Mouse (Mus musculus) myocyte (in vitro differentiated cells): ENCODE results near the gene Grm1.

ENCODE experiments used
- E2F4 ChIP-seq: IDR thresholded peaks from one replicate; pipeline ENCODE4 v1.6.1; 2011; ENCODE audit warnings: mild to moderate bottlenecking, control low read depth, moderate library complexity; ENCODE audit not compliant: insufficient read depth
- POLR2A ChIP-seq: IDR thresholded peaks from one replicate; pipeline ENCODE4 v1.6.1; 2011; ENCODE audit warnings: low read depth, mild to moderate bottlenecking, control low read depth, moderate library complexity; ENCODE audit not compliant: insufficient read length
- USF1 ChIP-seq: IDR thresholded peaks from one replicate; pipeline ENCODE4 v1.6.1; 2011; ENCODE audit warnings: low read depth, mild to moderate bottlenecking, control low read depth, moderate library complexity

- TF ChIP-seq E2F4: no peak
- no peak for TF ChIP-seq USF1
- no peak for TF ChIP-seq POLR2A
Measured at GRCm38 (mm10) chr10:10733092-10733491, 349.1 kb downstream of the Grm1 start.
